Mouse (Mus musculus): Measurements from ENCODE around the gene Bmyc.

DNA sequence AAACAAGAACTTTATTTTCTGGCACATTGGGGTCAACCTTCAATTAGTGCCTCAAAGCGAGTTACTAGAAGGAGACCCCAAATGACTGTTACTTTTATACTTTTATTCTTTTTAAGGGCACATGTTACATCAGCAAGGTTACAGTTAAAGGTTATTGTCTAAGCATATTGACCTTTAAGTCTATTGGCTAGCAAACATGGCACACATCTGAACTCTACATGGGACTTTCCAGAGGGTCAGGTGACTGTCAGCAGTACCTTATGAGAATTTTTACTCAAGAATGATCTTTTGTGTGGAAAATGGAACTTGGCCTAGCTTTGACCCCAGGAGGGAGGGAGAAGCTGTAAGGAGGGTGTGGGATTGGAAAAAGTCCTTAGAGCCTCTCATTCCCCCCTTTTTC is 40.0 kb upstream of the Bmyc start:
- TF ChIP-seq POLR2A (IDR thresholded peaks at IDR 0.05; ENCODE audit: borderline replicate concordance, low read depth, low read length) (no peak), CTCF (IDR thresholded peaks at IDR 0.05; ENCODE audit: low read depth, low read length) (no peak)

Data from bone marrow macrophage, adult 2 months (primary cell).